Mouse (Mus musculus) C2C12 (cell line): ENCODE results near the gene Fto.

Source experiments
- CTCF ChIP-seq: IDR thresholded peaks from one replicate; pipeline ENCODE4 v1.5.1; 2011; ENCODE audit not compliant: control insufficient read depth, insufficient read depth, insufficient read length
- FOSL1 ChIP-seq: IDR thresholded peaks from one replicate; pipeline ENCODE4 v1.8.0; 2011; ENCODE audit warnings: mild to moderate bottlenecking, low read length; ENCODE audit not compliant: poor library complexity, insufficient read depth, severe bottlenecking
- MAX ChIP-seq: IDR thresholded peaks from one replicate; pipeline ENCODE4 v1.6.1; 2011; ENCODE audit warnings: mild to moderate bottlenecking, control low read depth
- MYOD1 ChIP-seq: IDR thresholded peaks from one replicate; pipeline ENCODE4 v1.6.1; 2011; ENCODE audit warnings: low read depth; ENCODE audit not compliant: control insufficient read depth, insufficient read length
- USF1 ChIP-seq: IDR thresholded peaks from one replicate; pipeline ENCODE4 v1.6.1; 2011; ENCODE audit warnings: low read depth, mild to moderate bottlenecking, control low read depth, moderate library complexity

- TF ChIP-seq CTCF (no peak), MAX (no peak), USF1 (no peak), FOSL1 (no peak), MYOD1 (no peak)
Observed at GRCm38 (mm10) chr8:91685408-91685807, 372.1 kb downstream of the Fto start.
